Mouse (Mus musculus): ENCODE data around the gene Msantd3. TPM values are rescaled to one million over a fixed set of nuclear protein-coding genes. Genes with fewer than 3 reads are reported as not detected.
A peak's percentile ranks its signal among the peaks of the same experiment; 100 is the strongest.

Gene Msantd3
- total RNA-seq (2021), result 10 to 100 TPM; 25.3 to 26.5 TPM

- intact Hi-C loops (cut with DNase I), result loop anchor here (5.0 kb wide), 2 partner anchors 47 to 68 kb away; partner anchors contain the start of genes Tex10 and Tmeff1
- DNase-seq (ENCODE audit: low spot score in 2 of 2), result peak; percentile 39 to 45
Observed at GRCm38 (mm10) chr4:48539841-48540575, at the start of gene Msantd3. TSS of gene Msantd3 (plus strand) at chr4:48539935.

GRCm38 (mm10) chr4:48491290-48491743, 48.4 kb upstream of the Msantd3 start:
- no peak for DNase-seq (ENCODE audit: low spot score in 2 of 2)
- intact Hi-C loops (cut with DNase I), result no loop called here

GRCm38 (mm10) chr4:48492510-48492909, 47.2 kb upstream of the Msantd3 start:
- DNase-seq (ENCODE audit: low spot score in 2 of 2), result no peak
- intact Hi-C loops (cut with DNase I), result no loop called here

GRCm38 (mm10) chr4:48510861-48511260, 28.9 kb upstream of the Msantd3 start:
- no peak for DNase-seq (ENCODE audit: low spot score in 2 of 2)
- intact Hi-C loops (cut with DNase I), result no loop called here

- DNase-seq (ENCODE audit: low spot score in 2 of 2), result no peak
- intact Hi-C loops (cut with DNase I), result no loop called here
Observed at GRCm38 (mm10) chr4:48529559-48529958, 10.2 kb upstream of the Msantd3 start.

- intact Hi-C loops (cut with DNase I), result no loop called here
- DNase-seq (ENCODE audit: low spot score in 2 of 2), result no peak
Observed at GRCm38 (mm10) chr4:48531804-48532601, 7.7 kb upstream of the Msantd3 start.

- intact Hi-C loops (cut with DNase I), result no loop called here
- DNase-seq (ENCODE audit: low spot score in 2 of 2), result no peak
Observed at GRCm38 (mm10) chr4:48536275-48536674, 3.5 kb upstream of the Msantd3 start.

- DNase-seq (ENCODE audit: low spot score in 2 of 2), result no peak
- intact Hi-C loops (cut with DNase I), result no loop called here
Observed at GRCm38 (mm10) chr4:48537024-48537423, 2.7 kb upstream of the Msantd3 start.

GRCm38 (mm10) chr4:48538581-48538980, 1.2 kb upstream of the Msantd3 start:
- intact Hi-C loops (cut with DNase I), result no loop called here

GRCm38 (mm10) chr4:48540576-48541111, 909 bp downstream of the Msantd3 start:
- peak; percentile 30 to 39 for DNase-seq (ENCODE audit: low spot score in 2 of 2)

More at GRCm38 (mm10) chr4:48538581-48538980, 1.2 kb upstream of the Msantd3 start:
- DNase-seq (ENCODE audit: low spot score in 2 of 2), result no peak

GRCm38 (mm10) chr4:48541526-48542250, 2.0 kb downstream of the Msantd3 start:
- intact Hi-C loops (cut with DNase I), result loop anchor here (5.0 kb wide), 2 partner anchors 46 to 69 kb away; partner anchors contain the start of genes Tex10 and Tmeff1
- no peak for DNase-seq (ENCODE audit: low spot score in 2 of 2)

More at GRCm38 (mm10) chr4:48540576-48541111, 909 bp downstream of the Msantd3 start:
- intact Hi-C loops (cut with DNase I), result loop anchor here (5.0 kb wide), 2 partner anchors 47 to 68 kb away; partner anchors contain the start of genes Tex10 and Tmeff1

GRCm38 (mm10) chr4:48542351-48542750, 2.6 kb downstream of the Msantd3 start:
- intact Hi-C loops (cut with DNase I), result loop anchor here (5.0 kb wide), 2 partner anchors 45 to 70 kb away; partner anchors contain the start of genes Tex10 and Tmeff1
- DNase-seq (ENCODE audit: low spot score in 2 of 2), result peak in 1 of 2 experiments; percentile 51

- intact Hi-C loops (cut with DNase I), result loop anchor here (5.0 kb wide), 2 partner anchors 44 to 71 kb away; partner anchors contain the start of genes Tex10 and Tmeff1
Observed at GRCm38 (mm10) chr4:48543071-48543865, 3.5 kb downstream of the Msantd3 start.

GRCm38 (mm10) chr4:48544141-48544540, 4.4 kb downstream of the Msantd3 start:
- intact Hi-C loops (cut with DNase I), result loop anchor here (5.0 kb wide), 2 partner anchors 43 to 72 kb away; partner anchors contain the start of genes Tex10 and Tmeff1
- no peak for DNase-seq (ENCODE audit: low spot score in 2 of 2)

More at GRCm38 (mm10) chr4:48543071-48543865, 3.5 kb downstream of the Msantd3 start:
- no peak for DNase-seq (ENCODE audit: low spot score in 2 of 2)

GRCm38 (mm10) chr4:48545966-48546365, 6.2 kb downstream of the Msantd3 start:
- DNase-seq (ENCODE audit: low spot score in 2 of 2), result no peak
- intact Hi-C loops (cut with DNase I), result no loop called here

- no peak for DNase-seq (ENCODE audit: low spot score in 2 of 2)
- intact Hi-C loops (cut with DNase I), result no loop called here
Observed at GRCm38 (mm10) chr4:48546568-48547496, 7.1 kb downstream of the Msantd3 start.

GRCm38 (mm10) chr4:48548393-48549045, 8.8 kb downstream of the Msantd3 start:
- intact Hi-C loops (cut with DNase I), result no loop called here
- no peak for DNase-seq (ENCODE audit: low spot score in 2 of 2)
